Mouse (Mus musculus): ENCODE data around the gene Clec9a. TPM values are rescaled to one million over a fixed set of nuclear protein-coding genes. Genes with fewer than 3 reads are reported as not detected.

The Clec9a gene
- total and polyA plus RNA-seq, 3 experiments = not detected

DNA sequence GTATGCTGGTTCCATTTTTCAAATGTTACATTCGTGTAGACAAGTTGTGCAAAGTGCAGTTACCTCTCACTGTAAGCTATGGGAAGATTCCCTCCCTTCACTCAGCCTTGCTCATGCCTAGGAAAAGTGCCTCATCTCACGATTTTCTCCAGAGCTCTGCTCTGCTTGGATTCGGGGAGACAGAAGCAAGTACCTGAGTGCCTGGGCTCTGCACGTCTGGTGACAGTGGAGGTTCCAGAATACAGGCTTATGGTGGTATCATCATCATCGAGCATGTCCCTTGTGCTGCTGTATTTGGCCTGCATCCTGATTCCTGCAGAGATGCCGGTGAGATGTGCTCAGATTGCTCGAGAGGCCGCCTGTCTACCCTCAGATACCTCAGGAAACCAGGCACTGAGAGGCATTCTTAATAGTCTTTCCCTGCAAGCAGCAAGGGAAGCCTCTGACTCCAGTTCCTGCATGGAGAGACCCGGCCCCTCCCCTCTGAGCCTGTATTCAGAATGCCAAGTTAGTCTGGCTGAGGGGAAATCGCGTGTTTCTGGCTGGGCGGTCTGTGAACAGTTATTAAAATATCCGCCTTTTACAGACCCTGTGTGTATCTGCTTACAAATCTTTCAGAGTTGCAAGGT is 42.9 kb downstream of the Clec9a start, which contains the start of gene Clec1a:
Gene Clec1a (minus strand): TSS at position 590 of the 629 bp plus-strand sequence.
- H3K36me3 ChIP-seq (ENCODE audit: control insufficient read depth in 1 of 2, insufficient read depth in 2 of 2, low read length in 2 of 2) = no peaks in the 10 kb centered on the region
- no peak within 1 kb of the TSS for H3K9ac ChIP-seq (ENCODE audit: control insufficient read depth, low read depth, low read length, poor library complexity, severe bottlenecking)
- H3K27me3 ChIP-seq (ENCODE audit: control insufficient read depth in 1 of 2, insufficient read depth in 2 of 2, low read length in 2 of 2) = peaks cover 0 to 4% of the 10 kb centered on the region in 2 experiments; a peak in 3 of 4 replicates
- H3K4me1 ChIP-seq (ENCODE audit: control insufficient read depth in 1 of 2, insufficient read depth in 2 of 2, low read length in 2 of 2) = no peaks in the 10 kb centered on the region
- no peaks in the 10 kb centered on the region for H3K9me3 ChIP-seq (replicated peaks; ENCODE audit: insufficient read depth, low read length)
- TF ChIP-seq ZMIZ1 (IDR thresholded peaks at IDR 0.05; ENCODE audit: low read depth, low read length) (no peak), GATA1 (IDR thresholded peaks at IDR 0.05; ENCODE audit: low read depth, low read length) (no peak), ZC3H11A (IDR thresholded peaks at IDR 0.05; ENCODE audit: low read depth, low read length) (no peak), POLR2AphosphoS5 (IDR thresholded peaks at IDR 0.05; ENCODE audit: borderline replicate concordance, low read depth, low read length) (no peak), MXI1 (IDR thresholded peaks at IDR 0.05; ENCODE audit: low read depth, low read length) (no peak), MYC (IDR thresholded peaks at IDR 0.05; ENCODE audit: low read depth, low read length) (no peak), E2F4 (IDR thresholded peaks at IDR 0.05; ENCODE audit: borderline replicate concordance, low read depth, low read length) (no peak), CHD1 (IDR thresholded peaks at IDR 0.05; ENCODE audit: low read depth, low read length) (no peak), ZKSCAN1 (IDR thresholded peaks at IDR 0.05; ENCODE audit: low read depth, low read length) (no peak), SMC3 (IDR thresholded peaks at IDR 0.05; ENCODE audit: low read depth, low read length) (no peak), JUND (IDR thresholded peaks at IDR 0.05; ENCODE audit: low read depth, low read length) (no peak), NELFE (IDR thresholded peaks at IDR 0.05; ENCODE audit: low read depth, low read length) (no peak), POLR2AphosphoS2 (IDR thresholded peaks at IDR 0.05; ENCODE audit: low read length) (no peak)
- no peak within 1 kb of the TSS for H3K4me3 ChIP-seq (ENCODE audit: control insufficient read depth in 1 of 2, insufficient read depth in 1 of 2, low read depth in 2 of 2, low read length in 2 of 2)
- H3K79me2 ChIP-seq (ENCODE audit: control insufficient read depth, insufficient read depth, low read length, poor library complexity) = no peaks in the 10 kb centered on the region
- DNase-seq (ENCODE audit: low read depth, low spot score) = no peak
- no peak within 1 kb of the TSS for H3K27ac ChIP-seq (ENCODE audit: control insufficient read depth, low read depth, low read length)

DNA sequence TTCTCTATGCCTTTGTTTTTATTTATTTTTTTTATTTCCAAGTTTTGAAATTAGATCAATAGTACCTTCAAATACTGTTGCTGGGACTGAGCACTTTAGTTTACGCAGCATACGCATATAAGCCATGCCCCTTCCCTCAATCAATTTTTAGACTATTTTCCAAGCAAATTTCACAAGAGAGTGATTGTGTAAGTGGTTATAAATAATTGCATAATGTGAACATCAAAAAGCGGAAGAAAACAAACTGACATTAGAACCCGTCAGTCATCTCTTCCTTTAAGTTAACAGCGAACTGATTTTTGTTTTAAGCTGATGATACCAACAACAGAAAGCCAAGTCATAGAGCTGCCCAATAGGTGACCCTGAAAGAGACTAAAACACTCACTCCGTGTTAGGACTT is 62.7 kb downstream of the Clec9a start:
- no peak overlapping the region for H3K9ac ChIP-seq (ENCODE audit: control insufficient read depth, low read depth, low read length, poor library complexity, severe bottlenecking)
- no peak overlapping the region for H3K4me3 ChIP-seq (ENCODE audit: control insufficient read depth in 1 of 2, insufficient read depth in 1 of 2, low read depth in 2 of 2, low read length in 2 of 2)
- H3K36me3 ChIP-seq (ENCODE audit: control insufficient read depth in 1 of 2, insufficient read depth in 2 of 2, low read length in 2 of 2) = no peaks in the 10 kb centered on the region
- H3K79me2 ChIP-seq (ENCODE audit: control insufficient read depth, insufficient read depth, low read length, poor library complexity) = no peaks in the 10 kb centered on the region
- peaks cover 0 to 1% of the 10 kb centered on the region in 2 experiments; a peak in 2 of 4 replicates for H3K27me3 ChIP-seq (ENCODE audit: control insufficient read depth in 1 of 2, insufficient read depth in 2 of 2, low read length in 2 of 2)
- TF ChIP-seq RAD21 (IDR thresholded peaks at IDR 0.05; ENCODE audit: low read depth, low read length) (no peak), POLR2A (IDR thresholded peaks at IDR 0.05; ENCODE audit: control insufficient read depth in 1 of 2, insufficient read depth in 1 of 2, low read depth in 1 of 2, low read length in 2 of 2, poor library complexity in 1 of 2) (no peak), ZKSCAN1 (IDR thresholded peaks at IDR 0.05; ENCODE audit: low read depth, low read length) (no peak), MAZ (IDR thresholded peaks at IDR 0.05; ENCODE audit: low read depth, low read length) (no peak), ZC3H11A (IDR thresholded peaks at IDR 0.05; ENCODE audit: low read depth, low read length) (no peak), POLR2AphosphoS5 (IDR thresholded peaks at IDR 0.05; ENCODE audit: borderline replicate concordance, low read depth, low read length) (no peak), RCOR1 (IDR thresholded peaks at IDR 0.05; ENCODE audit: low read depth, low read length) (no peak), JUND (IDR thresholded peaks at IDR 0.05; ENCODE audit: low read depth, low read length) (no peak), E2F4 (IDR thresholded peaks at IDR 0.05; ENCODE audit: borderline replicate concordance, low read depth, low read length) (no peak), USF2 (IDR thresholded peaks at IDR 0.05; ENCODE audit: borderline replicate concordance in 1 of 2, insufficient read depth in 1 of 2, low read depth in 1 of 2, low read length in 2 of 2) (no peak), GABPA (IDR thresholded peaks at IDR 0.05; ENCODE audit: low read depth, low read length) (no peak), MXI1 (IDR thresholded peaks at IDR 0.05; ENCODE audit: low read depth, low read length) (no peak), TBP (IDR thresholded peaks at IDR 0.05; ENCODE audit: low read depth, low read length) (no peak)
- no peaks in the 10 kb centered on the region for H3K9me3 ChIP-seq (replicated peaks; ENCODE audit: insufficient read depth, low read length)
- no peak for DNase-seq (ENCODE audit: low read depth, low spot score)
- no peaks in the 10 kb centered on the region for H3K4me1 ChIP-seq (ENCODE audit: control insufficient read depth in 1 of 2, insufficient read depth in 2 of 2, low read length in 2 of 2)
- H3K27ac ChIP-seq (ENCODE audit: control insufficient read depth, low read depth, low read length) = no peak overlapping the region
